Mouse (Mus musculus) heart, embryonic 11.5 days (tissue): ENCODE data around the gene Hic2. TPM values are rescaled to one million over a fixed set of nuclear protein-coding genes. Genes with fewer than 3 reads are reported as not detected.

Experiments used
- ATAC-seq: fragments of 200-750 bp; cut with Nextera tagmentation; replicated peaks from 2 replicates; pipeline ENCODE4 v1.8.0; 2017; ENCODE audit warnings: moderate library complexity; ENCODE audit not compliant: insufficient number of reproducible peaks, low FRiP score, low TSS enrichment
- H3K27ac ChIP-seq: fragments of 300-500 bp; sonication (generic); 2 replicates; pipeline ENCODE4 v1.5.1; 2014; ENCODE audit warnings: mild to moderate bottlenecking, low read depth, low read length
- H3K27me3 ChIP-seq: fragments of 300-500 bp; sonication (generic); 2 replicates; pipeline ENCODE4 v1.6.1; 2014; ENCODE audit warnings: mild to moderate bottlenecking, low read length, mixed read lengths; ENCODE audit not compliant: control insufficient read depth, insufficient read depth
- H3K36me3 ChIP-seq: fragments of 300-500 bp; sonication (generic); 2 replicates; pipeline ENCODE4 v1.6.1; 2014; ENCODE audit warnings: mild to moderate bottlenecking, low read length, moderate library complexity, mixed read lengths; ENCODE audit not compliant: control insufficient read depth, insufficient read depth
- H3K4me1 ChIP-seq: fragments of 300-500 bp; sonication (generic); 2 replicates; pipeline ENCODE4 v1.6.1; 2014; ENCODE audit warnings: low read length; ENCODE audit not compliant: control insufficient read depth, insufficient read depth
- H3K4me2 ChIP-seq: fragments of 300-500 bp; sonication (generic); 2 replicates; pipeline ENCODE4 v1.6.1; 2014; ENCODE audit warnings: mild to moderate bottlenecking, moderate library complexity
- H3K4me3 ChIP-seq: fragments of 300-500 bp; sonication (generic); 2 replicates; pipeline ENCODE4 v1.5.1; 2014; ENCODE audit warnings: low read depth, low read length
- H3K9ac ChIP-seq: fragments of 300-500 bp; sonication (generic); 2 replicates; pipeline ENCODE4 v1.6.1; 2014; ENCODE audit warnings: mild to moderate bottlenecking, low read depth, low read length, moderate library complexity
- H3K9me3 ChIP-seq: fragments of 300-500 bp; sonication (generic); replicated peaks from 2 replicates; pipeline ENCODE4 v1.6.1; 2016; ENCODE audit warnings: low read length; ENCODE audit not compliant: control insufficient read depth
- WGBS: fragments of 180-500 bp; shearing (Covaris S2); extraction: QIAGEN DNeasy Blood & Tissue Kit; methylation state at CpG from one replicate; pipeline ENCODE4 v1.1.7; 2014; ENCODE audit not compliant: insufficient replicate concordance; 5-methylcytosine and 5-hydroxymethylcytosine counted together
- polyA plus RNA-seq: library from polyadenylated mRNA; unstranded; fragments of >200 nt; fragmentation: Nextera tagmentation; extraction: Ambion mirVana; gene quantifications from 2 replicates; pipeline ENCODE4 v1.2.1, GENCODE M21; 2014

The Hic2 gene
- polyA plus RNA-seq, 1 experiment from 2014 or later, result 4.5 TPM

- no peaks in the 10 kb centered on the region for H3K27me3 ChIP-seq
- no peak for ATAC-seq
- no peak overlapping the region for H3K4me3 ChIP-seq
- 78% methylated on average over 5 of the region's 5 CpGs for WGBS
- H3K4me2 ChIP-seq, result no peak overlapping the region
- H3K27ac ChIP-seq, result no peak overlapping the region
- no peaks in the 10 kb centered on the region for H3K4me1 ChIP-seq
- H3K9me3 ChIP-seq, result no peaks in the 10 kb centered on the region
- no peak overlapping the region for H3K9ac ChIP-seq
- H3K36me3 ChIP-seq, result peaks cover 20% of the 10 kb centered on the region
These were observed 70.3 kb downstream of the Hic2 start for GRCm38 (mm10) chr16:17303521-17304245.

- Histone ChIP-seq H3K4me1 (no peaks in the 10 kb centered on the region), H3K27me3 (no peaks in the 10 kb centered on the region), H3K36me3 (peaks cover 12% of the 10 kb centered on the region), H3K4me2 (no peak overlapping the region), H3K9ac (no peak overlapping the region), H3K27ac (no peak overlapping the region), H3K9me3 (no peaks in the 10 kb centered on the region), H3K4me3 (no peak overlapping the region)
- no peak for ATAC-seq
- WGBS, result 87% methylated on average over 5 of the region's 5 CpGs
These were observed 74.1 kb downstream of the Hic2 start for GRCm38 (mm10) chr16:17307461-17307860.

GRCm38 (mm10) chr16:17309036-17309435 lies 75.7 kb downstream of the Hic2 start:
- Histone ChIP-seq H3K4me3 (no peak overlapping the region), H3K4me1 (no peaks in the 10 kb centered on the region), H3K27me3 (no peaks in the 10 kb centered on the region), H3K9ac (no peak overlapping the region), H3K27ac (no peak overlapping the region), H3K4me2 (no peak overlapping the region), H3K36me3 (peaks cover 10% of the 10 kb centered on the region), H3K9me3 (no peaks in the 10 kb centered on the region)
- 93% methylated on average over 10 of the region's 10 CpGs for WGBS
- ATAC-seq, result no peak

DNA sequence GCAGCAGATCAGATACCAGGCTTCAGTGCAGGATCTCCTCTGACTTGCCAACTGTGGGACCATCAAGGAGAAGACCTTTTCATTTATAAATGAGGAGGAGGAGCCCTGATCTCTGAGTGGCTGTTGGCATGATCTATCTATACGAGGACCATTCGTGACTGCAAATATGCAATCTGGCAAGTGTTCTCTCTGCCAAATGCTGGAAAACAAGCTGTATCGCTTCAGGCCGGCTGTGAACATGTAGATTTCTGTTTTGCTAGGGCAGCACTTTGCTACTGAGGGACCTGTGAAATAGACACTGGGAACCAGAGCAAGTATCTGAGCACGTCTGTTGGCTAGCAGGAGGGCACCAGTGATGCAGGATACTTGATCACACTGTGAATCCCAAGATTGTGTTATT lies 79.2 kb downstream of the Hic2 start:
- Histone ChIP-seq H3K27me3 (no peaks in the 10 kb centered on the region), H3K9me3 (no peaks in the 10 kb centered on the region), H3K4me1 (no peaks in the 10 kb centered on the region), H3K36me3 (peaks cover 24% of the 10 kb centered on the region), H3K4me2 (no peak overlapping the region), H3K9ac (no peak overlapping the region), H3K4me3 (no peak overlapping the region), H3K27ac (no peak overlapping the region)
- ATAC-seq, result no peak
- WGBS, result 86% methylated on average over 5 of the region's 5 CpGs

Other genes with a start within 250 kb of the Hic2 start
- 20.1 and 20.4 TPM in 2 replicates for gene Ypel1, start 163.9 kb upstream of the Hic2 start, polyA plus RNA-seq
- 104 and 108 TPM in 2 replicates for gene Ppil2, start 122.3 kb upstream of the Hic2 start, polyA plus RNA-seq
- gene 2610318N02Rik, start 108.4 kb upstream of the Hic2 start, polyA plus RNA-seq, result 37.0 and 41.5 TPM in 2 replicates
- 61.9 and 63.6 TPM in 2 replicates for gene Sdf2l1, start 101.2 kb upstream of the Hic2 start, polyA plus RNA-seq
- 4.6 and 5.8 TPM in 2 replicates for gene Ydjc, start 89.0 kb upstream of the Hic2 start, polyA plus RNA-seq
- gene Ccdc116, start 86.3 kb upstream of the Hic2 start, polyA plus RNA-seq, result 0.07 TPM in 1 of 2 replicates, not detected in the other
- 313 and 328 TPM in 2 replicates for gene Ube2l3, start 30.9 kb upstream of the Hic2 start, polyA plus RNA-seq
- gene Rimbp3, start 25.0 kb upstream of the Hic2 start, polyA plus RNA-seq, result 0.04 and 0.34 TPM in 2 replicates
- 4.9 and 7.1 TPM in 2 replicates for gene Tmem191c, start 42.5 kb downstream of the Hic2 start, polyA plus RNA-seq
- 0.61 and 2.5 TPM in 2 replicates for gene Serpind1, start 97.8 kb downstream of the Hic2 start, polyA plus RNA-seq
- 6.0 and 6.5 TPM in 2 replicates for gene Snap29, start 172.4 kb downstream of the Hic2 start, polyA plus RNA-seq
- 36.8 and 38.3 TPM in 2 replicates for gene Pi4ka, start 172.7 kb downstream of the Hic2 start, polyA plus RNA-seq
- 47.8 and 49.6 TPM in 2 replicates for gene Crkl, start 218.4 kb downstream of the Hic2 start, polyA plus RNA-seq